Mouse (Mus musculus) kidney, adult 2 months (tissue): Measurements from ENCODE around the gene Fut7.

Experiments
- CTCF ChIP-seq: fragments of 200-500 bp; conservative IDR thresholded peaks from 2 replicates; pipeline ENCODE4 v1.5.1; 2011; ENCODE audit warnings: low read depth, mild to moderate bottlenecking, control low read depth, low read length, moderate library complexity, mixed read lengths; ENCODE audit not compliant: insufficient read depth, insufficient read length
- POLR2A ChIP-seq: fragments of 200-500 bp; IDR thresholded peaks from one replicate; pipeline ENCODE4 v1.6.1; 2011; ENCODE audit warnings: low read depth, low read length, control low read depth

- TF ChIP-seq CTCF: no peak
- no peak for TF ChIP-seq POLR2A
Measured at GRCm38 (mm10) chr2:25427256-25427655, 4.2 kb downstream of the Fut7 start.
